Mouse (Mus musculus): ENCODE measurements around the gene Btbd16. TPM values are rescaled to one million over a fixed set of nuclear protein-coding genes. Genes with fewer than 3 reads are reported as not detected.

The Btbd16 gene
- total RNA-seq, 2 experiments from 2014 or later = 0.18 TPM; not detected in 1

- DNase-seq = peak; percentile 87
Observed at GRCm38 (mm10) chr7:130770707-130771106, 3.2 kb upstream of the Btbd16 start.

- DNase-seq = peak; percentile 68
Observed at GRCm38 (mm10) chr7:130773171-130773830, 568 bp upstream of the Btbd16 start.

GRCm38 (mm10) chr7:130780866-130781419 lies 7.1 kb downstream of the Btbd16 start:
- DNase-seq = no peak

GRCm38 (mm10) chr7:130782501-130783050 lies 8.7 kb downstream of the Btbd16 start:
- no peak for DNase-seq

- no peak for DNase-seq
Observed at GRCm38 (mm10) chr7:130785923-130786575, 12.2 kb downstream of the Btbd16 start.

GRCm38 (mm10) chr7:130786708-130787107 lies 12.8 kb downstream of the Btbd16 start:
- peak; percentile 68 for DNase-seq

- no peak for DNase-seq
Observed at GRCm38 (mm10) chr7:130787537-130787936, 13.7 kb downstream of the Btbd16 start.

GRCm38 (mm10) chr7:130788950-130789349 lies 15.1 kb downstream of the Btbd16 start:
- DNase-seq = no peak

- DNase-seq = no peak
Observed at GRCm38 (mm10) chr7:130789456-130789855, 15.6 kb downstream of the Btbd16 start.

GRCm38 (mm10) chr7:130793671-130794070 lies 19.8 kb downstream of the Btbd16 start:
- DNase-seq = peak; percentile 21

GRCm38 (mm10) chr7:130796786-130797185 lies 22.9 kb downstream of the Btbd16 start:
- no peak for DNase-seq

GRCm38 (mm10) chr7:130797524-130797923 lies 23.7 kb downstream of the Btbd16 start:
- peak; percentile 21 for DNase-seq

- DNase-seq = no peak
Observed at GRCm38 (mm10) chr7:130799418-130799817, 25.5 kb downstream of the Btbd16 start.

GRCm38 (mm10) chr7:130800681-130801080 lies 26.8 kb downstream of the Btbd16 start:
- DNase-seq = no peak

- no peak for DNase-seq
Observed at GRCm38 (mm10) chr7:130801811-130802210, 27.9 kb downstream of the Btbd16 start.

- DNase-seq = peak; percentile 33
Observed at GRCm38 (mm10) chr7:130803251-130803825, 29.5 kb downstream of the Btbd16 start.

- no peak for DNase-seq
Observed at GRCm38 (mm10) chr7:130804991-130805390, 31.1 kb downstream of the Btbd16 start.

GRCm38 (mm10) chr7:130807749-130808148 lies 33.9 kb downstream of the Btbd16 start:
- DNase-seq = peak; percentile 73

- DNase-seq = no peak
Observed at GRCm38 (mm10) chr7:130808694-130809093, 34.8 kb downstream of the Btbd16 start.

GRCm38 (mm10) chr7:130810238-130810637 lies 36.4 kb downstream of the Btbd16 start:
- no peak for DNase-seq

GRCm38 (mm10) chr7:130812407-130812806 lies 38.5 kb downstream of the Btbd16 start:
- DNase-seq = no peak

- DNase-seq = no peak
Observed at GRCm38 (mm10) chr7:130815601-130816000, 41.7 kb downstream of the Btbd16 start.

GRCm38 (mm10) chr7:130816243-130816642 lies 42.4 kb downstream of the Btbd16 start:
- DNase-seq = no peak

Data from adrenal gland, postnatal 10 days (tissue).